Mouse (Mus musculus) midbrain, postnatal 0 days (tissue): ENCODE measurements around the gene Spred2. TPM values are rescaled to one million over a fixed set of nuclear protein-coding genes. Genes with fewer than 3 reads are reported as not detected.

Experiments used
- ATAC-seq: fragments of 200-750 bp; cut with Nextera tagmentation; 2 replicates; pipeline ENCODE4 v1.8.0; 2017; ENCODE audit warnings: moderate number of reproducible peaks, mild to moderate bottlenecking, moderate TSS enrichment, moderate library complexity; ENCODE audit not compliant: low FRiP score
- DNase-seq: peaks from one replicate; pipeline ENCODE4 v3.0.0-alpha.2; 2015; ENCODE audit warnings: low spot score
- H3K27ac ChIP-seq: fragments of 300-500 bp; sonication (generic); 2 replicates; pipeline ENCODE4 v1.5.1; 2014; ENCODE audit warnings: low read depth, mild to moderate bottlenecking, low read length, mixed read lengths
- H3K27me3 ChIP-seq: fragments of 300-500 bp; sonication (generic); 2 replicates; pipeline ENCODE4 v1.6.1; 2014; ENCODE audit warnings: low read length, control low read depth, mixed read lengths; ENCODE audit not compliant: insufficient read depth
- H3K36me3 ChIP-seq: fragments of 300-500 bp; sonication (generic); 2 replicates; pipeline ENCODE4 v1.6.1; 2014; ENCODE audit warnings: low read length, control low read depth, mixed read lengths; ENCODE audit not compliant: insufficient read depth
- H3K4me1 ChIP-seq: fragments of 300-500 bp; sonication (generic); 2 replicates; pipeline ENCODE4 v1.6.1; 2014; ENCODE audit warnings: mild to moderate bottlenecking, control low read depth, antibody characterized with exemption, low read length, mixed read lengths; ENCODE audit not compliant: insufficient read depth
- H3K4me2 ChIP-seq: fragments of 300-500 bp; sonication (generic); 2 replicates; pipeline ENCODE4 v1.6.1; 2014; ENCODE audit warnings: low read depth, mild to moderate bottlenecking, low read length, mixed read lengths; ENCODE audit not compliant: poor library complexity, severe bottlenecking
- H3K4me3 ChIP-seq: fragments of 300-500 bp; sonication (generic); 2 replicates; pipeline ENCODE4 v1.5.1; 2014; ENCODE audit warnings: low read depth, mild to moderate bottlenecking, low read length, moderate library complexity
- H3K9ac ChIP-seq: fragments of 300-500 bp; sonication (generic); replicated peaks from 2 replicates; pipeline ENCODE4 v1.6.1; 2014; ENCODE audit warnings: mild to moderate bottlenecking, low read length, moderate library complexity, mixed read lengths; ENCODE audit not compliant: poor library complexity, severe bottlenecking
- H3K9me3 ChIP-seq: fragments of 300-500 bp; sonication (generic); 2 replicates; pipeline ENCODE4 v1.6.1; 2016; ENCODE audit warnings: low read length, control low read depth
- CTCF ChIP-seq: IDR thresholded peaks from 2 replicates; pipeline ENCODE4 v1.5.1; 2016; ENCODE audit warnings: antibody characterized with exemption, mild to moderate bottlenecking
- WGBS: fragments of 180-500 bp; shearing (Covaris S2); extraction: QIAGEN DNeasy Blood & Tissue Kit; methylation state at CpG from one replicate; pipeline ENCODE4 v1.1.7; 2014; 5-methylcytosine and 5-hydroxymethylcytosine counted together
- polyA plus RNA-seq: library from polyadenylated mRNA; unstranded; fragments of >200 nt; fragmentation: Nextera tagmentation; extraction: Ambion mirVana; gene quantifications from 2 replicates; pipeline ENCODE4 v1.2.1, GENCODE M21; 2015
- total RNA-seq: library from RNA; depleted of rRNA; stranded (reverse); fragments of >200 nt; gene quantifications from 2 replicates; pipeline ENCODE4 v1.2.3, GENCODE M21; 2014

Spred2 gene
- total and polyA plus RNA-seq, 2 experiments from 2014 or later = 6.2 to 17.0 TPM

DNA sequence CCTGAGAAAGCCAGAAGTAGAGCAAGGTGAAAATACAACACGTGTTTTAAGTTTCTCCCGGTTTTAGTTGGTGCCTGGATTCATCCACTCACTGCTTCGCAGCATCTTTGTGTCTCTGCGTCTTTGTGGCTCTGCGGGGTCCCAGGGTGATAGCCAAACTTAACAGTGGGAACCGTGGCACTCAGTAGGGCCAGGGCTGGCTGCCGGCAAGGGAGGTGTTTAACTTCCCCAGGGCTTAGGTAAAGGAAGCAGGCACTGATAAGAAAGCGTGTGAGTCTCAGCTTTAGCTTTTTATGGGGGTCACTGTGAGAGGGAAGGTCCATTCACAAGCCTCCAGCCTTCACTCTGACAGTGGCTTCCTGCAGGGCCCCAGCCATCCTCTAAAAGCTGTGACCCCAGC is 28.8 kb downstream of the Spred2 start:
- Histone ChIP-seq H3K4me2 (no peak overlapping the region), H3K4me1 (no peaks in the 10 kb centered on the region), H3K4me3 (no peak overlapping the region), H3K36me3 (no peaks in the 10 kb centered on the region), H3K27ac (no peak overlapping the region), H3K9me3 (no peaks in the 10 kb centered on the region), H3K27me3 (no peaks in the 10 kb centered on the region), H3K9ac (no peak overlapping the region)
- WGBS = 68% methylated on average over 8 of the region's 8 CpGs
- no peak for TF ChIP-seq CTCF
- DNase-seq (no peak), ATAC-seq (no peak)

DNA sequence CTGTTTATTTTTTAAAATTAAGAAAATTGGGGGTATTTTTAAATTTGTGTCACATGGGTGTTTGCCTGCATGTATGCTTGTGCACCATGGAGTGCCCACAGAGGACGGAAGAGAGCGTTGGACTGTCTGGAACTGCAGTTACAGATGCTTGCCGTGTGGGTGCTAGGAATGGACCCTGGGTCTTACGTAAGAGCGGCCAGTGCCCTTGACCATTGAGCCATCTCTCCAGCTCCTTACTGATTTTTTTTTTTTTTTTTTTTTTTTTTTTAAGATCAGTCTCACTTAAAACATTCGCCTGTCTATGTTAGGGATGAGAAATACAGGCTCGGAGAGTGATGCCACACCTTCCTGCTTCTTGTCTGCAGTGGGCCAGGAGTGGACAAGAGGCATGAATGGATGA is 29.7 kb downstream of the Spred2 start:
- no peak overlapping the region for H3K27ac ChIP-seq
- H3K4me2 ChIP-seq = no peak overlapping the region
- ATAC-seq = no peak
- H3K4me1 ChIP-seq = no peaks in the 10 kb centered on the region
- DNase-seq = no peak
- H3K9me3 ChIP-seq = no peaks in the 10 kb centered on the region
- H3K4me3 ChIP-seq = no peak overlapping the region
- 94% methylated on average over 7 of the region's 7 CpGs for WGBS
- H3K27me3 ChIP-seq = no peaks in the 10 kb centered on the region
- TF ChIP-seq CTCF = no peak
- no peaks in the 10 kb centered on the region for H3K36me3 ChIP-seq
- no peak overlapping the region for H3K9ac ChIP-seq

DNA sequence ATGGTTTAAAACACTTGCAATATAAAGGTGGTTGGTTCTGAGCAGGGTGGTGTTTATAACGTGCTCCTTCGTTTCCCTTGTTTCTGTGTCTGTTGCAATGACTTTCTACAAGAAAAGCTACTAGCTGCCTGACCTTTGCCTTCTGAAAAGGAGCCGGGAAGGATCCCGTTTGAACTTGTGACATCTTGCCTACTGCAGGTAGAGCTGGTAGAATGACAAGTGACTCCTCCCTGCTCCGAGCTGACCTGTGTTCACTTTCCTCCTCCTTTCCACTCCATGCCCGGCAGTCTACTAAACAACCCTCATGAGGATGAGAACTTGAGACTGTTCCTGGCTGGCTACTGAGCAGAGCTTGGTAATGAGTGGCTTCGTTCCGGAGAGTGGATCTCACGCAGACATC is 30.9 kb downstream of the Spred2 start:
- WGBS = 87% methylated on average over 9 of the region's 9 CpGs
- Histone ChIP-seq H3K4me1 (no peaks in the 10 kb centered on the region), H3K4me2 (no peak overlapping the region), H3K27ac (no peak overlapping the region), H3K9me3 (no peaks in the 10 kb centered on the region), H3K27me3 (no peaks in the 10 kb centered on the region), H3K36me3 (no peaks in the 10 kb centered on the region), H3K9ac (no peak overlapping the region), H3K4me3 (no peak overlapping the region)
- no peak for ATAC-seq
- TF ChIP-seq CTCF = no peak
- no peak for DNase-seq

DNA sequence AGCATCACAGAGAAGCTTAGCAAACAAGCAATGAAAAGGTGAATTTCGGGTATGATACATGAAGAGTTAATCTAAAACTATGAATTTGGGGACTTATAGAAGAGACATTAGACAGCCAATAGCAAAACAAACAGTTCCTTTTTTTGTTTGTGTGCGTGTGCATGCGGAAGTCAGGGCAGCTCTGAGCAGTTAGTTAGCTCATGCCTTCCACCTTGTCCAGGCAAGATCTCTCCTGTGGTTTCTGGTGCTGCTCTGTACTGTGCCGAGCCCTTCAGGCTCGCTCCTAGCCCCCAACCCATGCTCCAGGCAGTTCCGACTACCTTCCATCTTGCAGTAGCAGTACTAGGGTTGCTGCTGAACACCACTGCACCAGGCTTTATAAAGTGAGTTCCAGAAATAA is 31.5 kb downstream of the Spred2 start:
- DNase-seq = no peak
- Histone ChIP-seq H3K9ac (no peak overlapping the region), H3K4me2 (no peak overlapping the region), H3K36me3 (no peaks in the 10 kb centered on the region), H3K9me3 (no peaks in the 10 kb centered on the region), H3K4me1 (no peaks in the 10 kb centered on the region), H3K4me3 (no peak overlapping the region), H3K27me3 (no peaks in the 10 kb centered on the region), H3K27ac (no peak overlapping the region)
- 86% methylated on average over 6 of the region's 6 CpGs for WGBS
- ATAC-seq = no peak
- no peak for TF ChIP-seq CTCF

DNA sequence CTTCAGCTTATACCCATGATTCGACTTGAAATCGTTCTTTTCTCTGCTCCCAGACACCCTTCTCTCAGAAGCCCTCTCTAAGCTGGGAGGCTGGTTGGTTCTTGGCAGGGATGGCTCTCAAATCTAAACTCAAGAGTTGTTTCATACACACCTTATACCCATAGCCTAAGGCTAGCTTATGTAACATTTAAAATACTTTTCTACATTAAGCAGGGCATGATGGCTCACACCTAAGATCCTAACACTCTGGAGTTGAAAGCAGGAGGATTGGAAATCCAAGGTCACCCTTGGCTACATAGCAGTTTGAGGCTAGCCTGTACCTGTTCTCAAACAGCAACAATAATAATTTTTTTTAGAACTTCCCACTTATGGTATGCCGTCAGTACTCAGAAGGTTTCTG is 34.8 kb downstream of the Spred2 start:
- no peak for TF ChIP-seq CTCF
- Histone ChIP-seq H3K4me2 (no peak overlapping the region), H3K4me3 (no peak overlapping the region), H3K9me3 (no peaks in the 10 kb centered on the region), H3K27ac (no peak overlapping the region), H3K4me1 (no peaks in the 10 kb centered on the region), H3K27me3 (no peaks in the 10 kb centered on the region), H3K9ac (no peak overlapping the region), H3K36me3 (no peaks in the 10 kb centered on the region)
- no peak for DNase-seq
- no peak for ATAC-seq
- WGBS = 84% methylated on average over 3 of the region's 3 CpGs

DNA sequence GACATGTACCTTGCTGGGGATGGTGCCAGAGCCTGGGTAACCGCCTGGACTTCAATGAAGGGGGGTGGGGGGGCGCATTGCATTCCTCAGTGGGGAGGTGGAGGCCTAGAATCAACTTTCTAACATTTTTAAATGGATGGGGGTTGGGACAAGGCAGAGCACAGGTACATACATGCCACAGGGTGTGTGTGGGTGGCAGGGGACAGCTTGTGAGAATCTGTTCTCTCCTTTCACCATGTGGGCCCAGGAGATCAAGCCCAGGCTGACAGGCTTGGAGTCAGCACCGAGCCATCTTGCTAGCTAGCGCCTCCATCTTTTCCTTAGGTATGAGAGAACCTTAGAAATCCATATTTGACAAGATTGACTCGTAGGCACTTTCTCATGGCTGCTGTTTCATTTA is 35.7 kb downstream of the Spred2 start:
- Histone ChIP-seq H3K4me3 (no peak overlapping the region), H3K4me2 (no peak overlapping the region), H3K36me3 (no peaks in the 10 kb centered on the region), H3K9ac (no peak overlapping the region), H3K27ac (no peak overlapping the region), H3K4me1 (no peaks in the 10 kb centered on the region), H3K27me3 (no peaks in the 10 kb centered on the region), H3K9me3 (no peaks in the 10 kb centered on the region)
- DNase-seq (no peak), ATAC-seq (no peak)
- WGBS = 82% methylated on average over 5 of the region's 5 CpGs
- no peak for TF ChIP-seq CTCF

DNA sequence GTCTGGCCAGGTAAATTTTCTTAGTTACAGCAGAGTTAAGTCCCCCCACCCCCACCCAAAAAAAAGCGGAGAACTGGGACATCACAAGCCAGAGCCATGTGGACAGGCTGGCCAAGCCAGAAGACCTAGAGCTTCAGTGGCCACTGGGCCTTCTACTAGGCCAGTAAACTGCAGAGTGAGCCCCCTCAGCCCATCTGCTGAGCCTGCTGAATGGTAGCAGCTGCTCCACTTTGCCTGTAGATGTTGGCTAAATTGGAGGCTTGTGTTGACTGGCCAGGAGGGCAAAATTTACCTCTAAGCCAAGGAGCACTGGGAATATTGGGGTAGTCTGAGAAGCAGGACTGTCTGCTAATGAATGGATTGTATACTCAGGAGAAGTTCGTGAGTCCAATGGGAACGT is 36.4 kb downstream of the Spred2 start:
- H3K4me1 ChIP-seq = no peaks in the 10 kb centered on the region
- WGBS = 94% methylated on average over 3 of the region's 3 CpGs
- H3K27me3 ChIP-seq = no peaks in the 10 kb centered on the region
- H3K9me3 ChIP-seq = no peaks in the 10 kb centered on the region
- no peak overlapping the region for H3K9ac ChIP-seq
- no peak overlapping the region for H3K4me2 ChIP-seq
- no peak for ATAC-seq
- H3K27ac ChIP-seq = no peak overlapping the region
- no peak for TF ChIP-seq CTCF
- no peak overlapping the region for H3K4me3 ChIP-seq
- DNase-seq = no peak
- no peaks in the 10 kb centered on the region for H3K36me3 ChIP-seq
